Mouse (Mus musculus) midbrain, embryonic 16.5 days (tissue): ENCODE data around the gene Kcnab3. TPM values are rescaled to one million over a fixed set of nuclear protein-coding genes. Genes with fewer than 3 reads are reported as not detected.
A peak's percentile ranks its signal among the peaks of the same experiment; 100 is the strongest.
"Not testable (repeated sequence)": the region's sequence is repeated elsewhere in the genome, so short reads cannot be mapped to it uniquely, and the experiment has no call there.

Source experiments
- ATAC-seq: fragments of 200-750 bp; cut with Nextera tagmentation; 2 replicates; pipeline ENCODE4 v1.8.0; 2017; ENCODE audit warnings: moderate TSS enrichment
- H3K27ac ChIP-seq: fragments of 300-500 bp; sonication (generic); 2 replicates; pipeline ENCODE4 v1.5.1; 2014; ENCODE audit warnings: mild to moderate bottlenecking, low read length, mixed read lengths
- H3K27me3 ChIP-seq: fragments of 300-500 bp; sonication (generic); 2 replicates; pipeline ENCODE4 v1.6.1; 2014; ENCODE audit warnings: low read depth, low read length, mixed read lengths; ENCODE audit not compliant: control insufficient read depth, insufficient read depth
- H3K36me3 ChIP-seq: fragments of 300-500 bp; sonication (generic); 2 replicates; pipeline ENCODE4 v1.6.1; 2014; ENCODE audit warnings: mild to moderate bottlenecking, low read length, moderate library complexity, mixed read lengths; ENCODE audit not compliant: control insufficient read depth, insufficient read depth
- H3K4me1 ChIP-seq: fragments of 300-500 bp; sonication (generic); 2 replicates; pipeline ENCODE4 v1.6.1; 2014; ENCODE audit warnings: mild to moderate bottlenecking, low read length, mixed read lengths; ENCODE audit not compliant: control insufficient read depth, insufficient read depth
- H3K4me2 ChIP-seq: fragments of 300-500 bp; sonication (generic); 2 replicates; pipeline ENCODE4 v1.6.1; 2014; ENCODE audit warnings: mild to moderate bottlenecking, low read length, mixed read lengths
- H3K4me3 ChIP-seq: fragments of 300-500 bp; sonication (generic); 2 replicates; pipeline ENCODE4 v1.5.1; 2014; ENCODE audit warnings: low read depth, mild to moderate bottlenecking, low read length, moderate library complexity, mixed read lengths
- H3K9ac ChIP-seq: fragments of 300-500 bp; sonication (generic); 2 replicates; pipeline ENCODE4 v1.6.1; 2014; ENCODE audit warnings: low read depth, low read length, mixed read lengths
- H3K9me3 ChIP-seq: fragments of 300-500 bp; sonication (generic); replicated peaks from 2 replicates; pipeline ENCODE4 v1.6.1; 2014; ENCODE audit warnings: mild to moderate bottlenecking, low read length, mixed read lengths; ENCODE audit not compliant: control insufficient read depth, poor library complexity, severe bottlenecking
- WGBS: fragments of 180-500 bp; shearing (Covaris S2); extraction: QIAGEN DNeasy Blood & Tissue Kit; methylation state at CpG from one replicate; pipeline ENCODE4 v1.1.7; 2014; 5-methylcytosine and 5-hydroxymethylcytosine counted together
- polyA plus RNA-seq: library from polyadenylated mRNA; unstranded; fragments of >200 nt; fragmentation: Nextera tagmentation; extraction: Ambion mirVana; gene quantifications from 2 replicates; pipeline ENCODE4 v1.2.1, GENCODE M21; 2015

Kcnab3 gene
- polyA plus RNA-seq, 1 experiment from 2014 or later = 5.3 TPM

GRCm38 (mm10) chr11:69311266-69311665 lies 14.8 kb upstream of the Kcnab3 start:
- 70% methylated on average over 7 of the region's 7 CpGs for WGBS
- no peaks in the 10 kb centered on the region; the same call in 1 of the 2 replicates for H3K4me1 ChIP-seq
- H3K9me3 ChIP-seq = no peaks in the 10 kb centered on the region
- no peak for ATAC-seq
- peaks cover 27% of the 10 kb centered on the region for H3K36me3 ChIP-seq
- no peak overlapping the region for H3K4me3 ChIP-seq
- H3K27me3 ChIP-seq = no peaks in the 10 kb centered on the region
- H3K9ac ChIP-seq = no peak overlapping the region
- no peak overlapping the region for H3K4me2 ChIP-seq
- H3K27ac ChIP-seq = no peak overlapping the region

GRCm38 (mm10) chr11:69316361-69316760 lies 9.7 kb upstream of the Kcnab3 start:
- Histone ChIP-seq H3K27ac (no peak overlapping the region), H3K9me3 (no peaks in the 10 kb centered on the region), H3K4me1 (no peaks in the 10 kb centered on the region; the same call in 1 of the 2 replicates), H3K4me2 (no peak overlapping the region), H3K27me3 (no peaks in the 10 kb centered on the region), H3K36me3 (peaks cover 20% of the 10 kb centered on the region; the same call in 1 of the 2 replicates), H3K9ac (no peak overlapping the region), H3K4me3 (no peak overlapping the region)
- WGBS = 98% methylated on average over 6 of the region's 6 CpGs
- no peak for ATAC-seq

GRCm38 (mm10) chr11:69318000-69318399 lies 8.1 kb upstream of the Kcnab3 start:
- not testable (repeated sequence) for H3K4me3 ChIP-seq, ATAC-seq, H3K27ac ChIP-seq, H3K27me3 ChIP-seq, H3K9me3 ChIP-seq, H3K9ac ChIP-seq, H3K4me2 ChIP-seq
- Histone ChIP-seq H3K4me1 (peaks cover 16% of the 10 kb centered on the region), H3K36me3 (peaks cover 20% of the 10 kb centered on the region; the same call in 1 of the 2 replicates)
- WGBS = 94% methylated on average over 3 of the region's 3 CpGs

- peaks cover 13% of the 10 kb centered on the region; the same call in 1 of the 2 replicates for H3K36me3 ChIP-seq
- no peak overlapping the region for H3K9ac ChIP-seq
- ATAC-seq = no peak
- H3K27ac ChIP-seq = no peak overlapping the region
- H3K4me3 ChIP-seq = no peak overlapping the region
- H3K4me2 ChIP-seq = no peak overlapping the region
- H3K27me3 ChIP-seq = no peaks in the 10 kb centered on the region
- H3K4me1 ChIP-seq = peaks cover 31% of the 10 kb centered on the region
- WGBS = 91% methylated on average over 6 of the region's 6 CpGs
- H3K9me3 ChIP-seq = no peaks in the 10 kb centered on the region
Observed at GRCm38 (mm10) chr11:69321580-69321979, 4.5 kb upstream of the Kcnab3 start.

GRCm38 (mm10) chr11:69322010-69322409 lies 4.0 kb upstream of the Kcnab3 start:
- no peaks in the 10 kb centered on the region for H3K27me3 ChIP-seq
- peak overlapping the region; percentile 32 for H3K9ac ChIP-seq
- H3K36me3 ChIP-seq = peaks cover 13% of the 10 kb centered on the region; the same call in 1 of the 2 replicates
- no peak for ATAC-seq
- peak overlapping the region; percentile 82 for H3K4me2 ChIP-seq
- WGBS = 62% methylated on average over 6 of the region's 6 CpGs
- H3K9me3 ChIP-seq = no peaks in the 10 kb centered on the region
- no peak overlapping the region for H3K4me3 ChIP-seq
- no peak overlapping the region for H3K27ac ChIP-seq
- H3K4me1 ChIP-seq = peaks cover 36% of the 10 kb centered on the region

GRCm38 (mm10) chr11:69322693-69323471 lies 3.2 kb upstream of the Kcnab3 start:
- H3K9me3 ChIP-seq = no peaks in the 10 kb centered on the region
- peak overlapping the region; percentile 68 for H3K4me3 ChIP-seq
- peak overlapping the region; percentile 87 for H3K9ac ChIP-seq
- no peak for ATAC-seq
- H3K36me3 ChIP-seq = peaks cover 8% of the 10 kb centered on the region; the same call in 1 of the 2 replicates
- no peaks in the 10 kb centered on the region; the same call in 1 of the 2 replicates for H3K27me3 ChIP-seq
- peak overlapping the region; percentile 82 for H3K4me2 ChIP-seq
- WGBS = 22% methylated on average over 18 of the region's 18 CpGs
- peak overlapping the region; percentile 92 for H3K27ac ChIP-seq
- peaks cover 39% of the 10 kb centered on the region for H3K4me1 ChIP-seq

GRCm38 (mm10) chr11:69323667-69324111 lies 2.4 kb upstream of the Kcnab3 start, which contains the start of the genes Cntrob and Trappc1:
Cntrob (minus strand) TSS chr11:69323775.
Trappc1 (plus strand) TSS chr11:69323980.
- Histone ChIP-seq H3K4me2 (peak within 1 kb of the TSS; percentile 91), H3K27ac (peak within 1 kb of the TSS; percentile 92), H3K4me1 (peaks cover 39% of the 10 kb centered on the region), H3K9ac (peak within 1 kb of the TSS; percentile 87), H3K36me3 (0 out of 2 replicates have a peak, but pooled peaks cover 7% of the 10 kb centered on the region), H3K27me3 (no peaks in the 10 kb centered on the region; the same call in 1 of the 2 replicates), H3K9me3 (no peaks in the 10 kb centered on the region), H3K4me3 (peak within 1 kb of the TSS; percentile 68)
- peak; percentile 96 for ATAC-seq
- WGBS = under 1% methylated on average over 30 of the region's 30 CpGs

GRCm38 (mm10) chr11:69324749-69325148 lies 1.3 kb upstream of the Kcnab3 start:
- Histone ChIP-seq H3K4me3 (peak overlapping the region; percentile 68), H3K27ac (no peak overlapping the region), H3K4me1 (peaks cover 39% of the 10 kb centered on the region), H3K27me3 (no peaks in the 10 kb centered on the region; the same call in 1 of the 2 replicates), H3K9ac (0 out of 2 replicates have a peak overlapping the region, but pooled peaks have one; percentile 77), H3K36me3 (0 out of 2 replicates have a peak, but pooled peaks cover 1% of the 10 kb centered on the region), H3K9me3 (no peaks in the 10 kb centered on the region), H3K4me2 (peak overlapping the region; percentile 91)
- ATAC-seq = no peak
- WGBS = 89% methylated on average over 6 of the region's 6 CpGs
